Mouse (Mus musculus): ENCODE measurements at regions not wholly inside any gene's neighbourhood (a gene's known extent, or its start where the extent isn't known, plus 50 kb on each side); places are given as distances from the start of the nearest gene placed in this dataset.
"Not testable (repeated sequence)": the region's sequence is repeated elsewhere in the genome, so short reads cannot be mapped to it uniquely, and the experiment has no call there.

DNA sequence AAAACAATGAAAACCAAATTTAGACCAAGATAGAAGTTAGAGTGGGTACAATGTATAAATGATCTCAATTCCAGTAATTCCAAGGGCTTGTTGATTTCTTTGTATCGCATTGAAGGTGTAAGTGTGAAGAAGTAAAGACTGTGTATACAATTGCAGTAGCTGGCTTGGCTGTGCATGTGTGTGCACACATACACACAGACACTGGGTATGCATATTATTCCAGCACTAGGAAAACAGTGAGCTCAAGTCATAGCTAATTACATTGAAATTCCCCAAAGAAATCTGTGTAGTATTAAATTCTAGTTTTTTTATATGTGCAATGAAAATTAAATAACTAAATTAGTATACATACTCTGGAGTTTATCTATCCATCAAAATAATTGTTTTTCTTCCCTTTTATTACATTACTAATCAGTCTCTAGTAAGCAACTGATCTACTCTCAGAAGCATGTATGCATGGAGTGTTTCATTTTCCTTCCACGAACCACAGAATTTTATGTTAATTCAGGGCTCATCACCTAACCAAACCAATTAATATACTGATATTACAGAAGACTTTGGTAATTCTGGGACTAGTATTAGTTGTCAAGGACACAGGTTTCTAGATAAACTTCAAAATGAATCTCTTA is 56.5 kb downstream of the Gm8797 start:
- no peak for DNase-seq (ENCODE audit: low spot score)
- Histone ChIP-seq H3K27ac (no peak overlapping the region), H3K27me3 (ENCODE audit: insufficient read depth, poor library complexity, severe bottlenecking) (no peaks in the 10 kb centered on the region), H3K36me3 (no peaks in the 10 kb centered on the region), H3K9me3 (no peaks in the 10 kb centered on the region), H3K4me3 (no peak overlapping the region), H3K4me1 (no peaks in the 10 kb centered on the region)
- 81% methylated on average over 2 of the region's 2 CpGs for WGBS

DNA sequence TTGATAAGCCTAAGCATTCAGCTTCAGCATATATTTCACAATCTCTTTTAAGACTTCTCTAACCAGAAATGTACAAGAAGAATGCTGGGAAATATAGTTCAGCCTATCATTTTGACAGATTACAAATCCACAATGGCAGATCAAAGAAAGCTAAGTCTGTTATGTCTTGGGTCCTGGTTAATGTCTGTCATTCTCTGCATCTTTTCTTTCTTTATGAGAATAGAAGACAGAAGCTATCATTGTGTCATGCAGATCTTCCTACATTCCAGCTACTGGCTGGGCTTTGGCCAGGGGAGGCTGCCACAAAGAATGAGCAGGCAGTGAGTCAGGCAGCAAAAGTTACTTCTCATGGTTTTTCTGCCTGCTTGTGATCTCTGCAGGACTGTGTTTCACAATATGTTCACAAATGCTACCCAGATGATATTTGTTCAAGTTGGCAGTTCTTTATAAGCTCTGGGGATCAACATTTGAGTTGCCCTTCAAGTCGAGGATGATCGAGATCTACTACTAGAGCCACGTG is 60.5 kb downstream of the Gm8797 start:
- Histone ChIP-seq H3K36me3 (no peaks in the 10 kb centered on the region), H3K4me1 (no peaks in the 10 kb centered on the region), H3K27me3 (ENCODE audit: insufficient read depth, poor library complexity, severe bottlenecking) (no peaks in the 10 kb centered on the region), H3K4me3 (no peak overlapping the region), H3K9me3 (no peaks in the 10 kb centered on the region), H3K27ac (no peak overlapping the region)
- DNase-seq (ENCODE audit: low spot score), result no peak
- WGBS, result 85% methylated on average over 3 of the region's 3 CpGs

DNA sequence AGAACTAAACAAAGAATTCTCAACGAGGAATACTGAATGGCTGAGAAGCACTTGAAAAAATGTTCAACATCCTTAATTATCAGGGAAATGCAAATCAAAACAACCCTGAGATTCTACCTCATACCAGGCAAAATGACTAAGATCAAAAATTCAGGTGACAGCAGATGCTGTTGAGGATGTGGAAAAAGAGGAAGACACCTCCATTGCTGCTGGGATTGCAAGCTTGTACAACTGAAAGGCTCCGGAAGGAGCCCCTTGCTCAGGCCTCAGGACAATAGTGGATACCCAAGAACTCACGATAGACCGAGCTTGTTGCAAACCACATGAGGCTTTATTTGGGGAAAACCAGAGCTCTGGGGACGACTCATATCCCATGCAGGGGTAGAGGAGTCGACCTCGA is 69.6 kb downstream of the Gm8797 start:
- not testable (repeated sequence) for DNase-seq (ENCODE audit: low spot score); H3K4me1 ChIP-seq; H3K4me3 ChIP-seq; H3K9me3 ChIP-seq; H3K27me3 ChIP-seq (ENCODE audit: insufficient read depth, poor library complexity, severe bottlenecking); H3K36me3 ChIP-seq; H3K27ac ChIP-seq
- 83% methylated on average over 7 of the region's 7 CpGs for WGBS

DNA sequence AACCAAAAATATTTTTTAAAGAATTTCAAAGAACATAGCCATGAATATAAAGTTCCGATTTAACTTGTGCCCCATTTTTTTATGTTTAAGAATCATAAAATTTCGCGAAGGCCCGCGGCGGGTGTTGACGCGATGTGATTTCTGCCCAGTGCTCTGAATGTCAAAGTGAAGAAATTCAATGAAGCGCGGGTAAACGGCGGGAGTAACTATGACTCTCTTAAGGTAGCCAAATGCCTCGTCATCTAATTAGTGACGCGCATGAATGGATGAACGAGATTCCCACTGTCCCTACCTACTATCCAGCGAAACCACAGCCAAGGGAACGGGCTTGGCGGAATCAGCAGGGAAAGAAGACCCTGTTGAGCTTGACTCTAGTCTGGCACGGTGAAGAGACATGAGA is 109.6 kb downstream of the Gm8797 start:
- H3K36me3 ChIP-seq; H3K9me3 ChIP-seq; H3K4me3 ChIP-seq; H3K27ac ChIP-seq; H3K27me3 ChIP-seq (ENCODE audit: insufficient read depth, poor library complexity, severe bottlenecking); DNase-seq (ENCODE audit: low spot score); H3K4me1 ChIP-seq: not testable (repeated sequence)
- WGBS, result 26% methylated on average over 20 of the region's 20 CpGs

DNA sequence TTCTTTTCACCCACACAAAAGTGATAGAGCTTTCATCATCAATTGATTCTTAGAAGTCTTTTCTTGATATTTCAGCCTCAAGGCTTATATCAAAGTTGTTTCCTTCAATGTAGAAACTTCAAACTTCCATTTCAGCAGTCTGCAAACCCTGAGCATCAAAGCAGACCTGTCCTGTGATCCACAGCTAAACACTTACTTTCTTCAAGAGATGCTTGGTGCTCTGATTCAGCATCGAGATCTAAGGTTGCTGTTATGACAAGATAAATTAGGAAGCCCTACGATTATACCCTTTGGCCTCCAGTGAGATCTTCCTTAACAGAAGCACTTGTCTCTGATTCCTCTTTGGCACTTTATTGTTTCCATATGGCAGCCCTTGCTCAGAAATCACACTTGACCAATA is 119.8 kb downstream of the Gm8797 start:
- Histone ChIP-seq H3K27ac (no peak overlapping the region), H3K4me1 (no peaks in the 10 kb centered on the region), H3K27me3 (ENCODE audit: insufficient read depth, poor library complexity, severe bottlenecking) (no peaks in the 10 kb centered on the region), H3K4me3 (no peak overlapping the region), H3K36me3 (no peaks in the 10 kb centered on the region), H3K9me3 (no peaks in the 10 kb centered on the region)
- 76% methylated on average over 2 of the region's 2 CpGs for WGBS
- no peak for DNase-seq (ENCODE audit: low spot score)

DNA sequence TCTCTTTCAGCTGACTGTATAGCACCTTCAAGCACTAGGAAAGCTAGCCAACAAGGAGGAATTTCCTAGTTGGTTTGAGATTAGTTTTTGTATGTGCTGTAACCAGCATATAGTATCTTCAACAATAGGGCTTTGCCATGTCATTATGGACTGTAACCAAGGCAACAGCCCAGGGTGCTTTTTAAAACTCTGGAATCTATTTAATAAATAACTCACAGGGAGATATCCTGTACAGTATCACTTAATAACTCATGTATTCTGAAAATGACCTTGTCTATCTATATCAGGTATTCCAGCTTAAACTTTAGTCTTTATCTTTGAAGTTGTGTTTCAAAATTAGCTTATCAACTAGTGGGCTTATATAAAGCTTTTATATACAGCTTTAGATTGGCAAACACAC is 128.5 kb downstream of the Gm8797 start:
- H3K27ac ChIP-seq, result no peak overlapping the region
- no peaks in the 10 kb centered on the region for H3K9me3 ChIP-seq
- no peaks in the 10 kb centered on the region for H3K27me3 ChIP-seq (ENCODE audit: insufficient read depth, poor library complexity, severe bottlenecking)
- no peak for DNase-seq (ENCODE audit: low spot score)
- H3K4me1 ChIP-seq, result no peaks in the 10 kb centered on the region
- H3K36me3 ChIP-seq, result no peaks in the 10 kb centered on the region
- H3K4me3 ChIP-seq, result no peak overlapping the region

DNA sequence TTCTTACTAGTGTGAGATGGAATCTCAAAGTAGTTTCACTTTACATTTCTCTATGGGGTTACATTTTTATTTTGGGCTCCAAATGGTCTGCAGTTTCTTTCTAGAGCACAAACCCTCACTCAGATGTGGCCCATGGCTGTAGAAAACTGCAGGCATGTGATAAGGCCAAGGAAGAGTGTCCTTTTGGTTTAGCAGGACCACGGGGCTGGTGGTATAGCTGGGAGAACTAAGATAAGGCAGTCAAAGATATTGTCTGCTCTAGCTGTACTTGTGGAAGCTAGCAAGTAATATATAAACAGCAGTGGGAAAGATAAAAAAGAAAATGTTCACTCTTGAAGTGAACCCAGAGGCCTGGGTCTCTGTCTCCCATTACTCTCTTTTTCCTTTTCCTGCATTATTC is 166.9 kb downstream of the Gm8797 start:
- DNase-seq (ENCODE audit: low spot score), result peak; percentile 76
- Histone ChIP-seq H3K27ac (no peak overlapping the region), H3K4me1 (no peaks in the 10 kb centered on the region), H3K4me3 (no peak overlapping the region), H3K9me3 (no peaks in the 10 kb centered on the region), H3K36me3 (no peaks in the 10 kb centered on the region), H3K27me3 (ENCODE audit: insufficient read depth, poor library complexity, severe bottlenecking) (no peaks in the 10 kb centered on the region)
- 33% methylated on average over 1 of the region's 1 CpGs for WGBS

DNA sequence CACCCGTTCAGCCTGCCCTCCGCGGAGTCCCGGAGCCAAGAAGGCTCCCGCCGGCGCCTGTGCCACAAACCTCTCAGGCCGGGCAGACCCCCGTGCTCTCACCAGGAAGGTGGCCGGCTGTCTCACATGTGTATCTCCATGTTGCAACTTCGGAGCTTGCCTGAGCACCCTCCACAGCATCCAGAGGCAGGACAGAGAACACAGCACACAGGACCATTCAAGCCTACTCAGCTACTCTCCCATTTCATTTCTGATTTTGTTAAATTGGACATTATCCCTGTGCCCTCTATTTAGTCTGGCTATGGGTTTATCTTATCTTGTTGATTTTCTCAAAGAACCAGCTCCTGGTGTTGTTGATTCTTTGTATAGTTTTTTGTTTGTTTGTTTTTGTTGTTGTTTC is 199.6 kb downstream of the Gm8797 start:
- H3K9me3 ChIP-seq; H3K36me3 ChIP-seq; H3K4me1 ChIP-seq; H3K4me3 ChIP-seq; H3K27ac ChIP-seq; DNase-seq (ENCODE audit: low spot score); H3K27me3 ChIP-seq (ENCODE audit: insufficient read depth, poor library complexity, severe bottlenecking): not testable (repeated sequence)
- WGBS, result 83% methylated on average over 11 of the region's 11 CpGs

DNA sequence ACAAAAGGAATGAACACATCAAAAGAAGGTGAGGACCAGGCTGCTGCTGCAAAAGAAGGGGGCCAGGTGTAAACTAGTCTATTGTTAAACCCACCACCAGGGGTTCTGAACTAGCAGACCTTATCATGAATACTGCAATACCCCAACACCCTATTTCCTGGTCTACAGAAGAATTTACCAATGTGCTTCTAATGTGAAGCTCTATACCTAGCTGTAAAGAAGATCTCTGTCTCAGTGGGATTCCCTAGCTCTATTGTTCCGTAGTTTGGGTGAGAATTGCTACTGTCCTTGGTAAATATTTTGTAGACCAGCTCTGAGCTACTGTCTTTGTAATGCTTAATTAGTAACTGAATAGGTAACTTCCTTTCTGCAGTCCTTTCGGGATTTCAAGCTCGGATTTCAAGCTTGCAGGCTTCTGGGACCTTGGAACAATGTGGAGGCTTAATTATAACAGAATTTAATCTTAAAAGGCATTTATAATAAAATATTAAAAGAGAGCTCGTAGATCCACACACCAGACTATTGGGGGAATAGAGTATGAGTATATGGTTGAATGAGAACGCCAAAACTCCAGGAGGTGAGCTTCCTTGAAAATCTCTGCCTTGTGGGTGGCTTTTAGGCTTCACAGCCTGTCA is 238.5 kb downstream of the Gm8797 start:
- H3K27ac ChIP-seq; H3K4me3 ChIP-seq; DNase-seq (ENCODE audit: low spot score); H3K4me1 ChIP-seq; H3K36me3 ChIP-seq; H3K9me3 ChIP-seq; H3K27me3 ChIP-seq (ENCODE audit: insufficient read depth, poor library complexity, severe bottlenecking): not testable (repeated sequence)
- 78% methylated on average over 5 of the region's 5 CpGs for WGBS

DNA sequence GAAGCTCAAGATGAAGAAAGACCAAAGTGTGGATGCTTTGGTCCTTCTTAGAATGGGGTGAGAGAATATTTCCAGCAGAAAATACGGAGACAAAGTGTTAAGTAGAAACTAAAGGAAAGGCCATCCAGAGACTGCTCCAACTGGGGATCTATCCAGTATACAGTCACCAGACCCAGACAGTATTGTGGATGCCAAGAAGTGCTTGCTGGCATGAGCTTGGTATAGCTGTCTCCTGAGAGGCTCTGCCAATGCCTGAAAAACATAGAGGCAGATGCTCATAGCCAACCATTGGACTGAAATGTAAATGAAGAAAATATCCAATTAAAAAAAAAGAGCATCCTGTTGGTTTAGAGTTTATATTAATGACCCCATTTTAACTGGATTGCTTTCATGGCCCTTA is 253.8 kb downstream of the Gm8797 start:
- 80% methylated on average over 1 of the region's 1 CpGs for WGBS
- DNase-seq (ENCODE audit: low spot score), result no peak
- H3K4me1 ChIP-seq, result no peaks in the 10 kb centered on the region
- H3K4me3 ChIP-seq, result no peak overlapping the region
- H3K9me3 ChIP-seq, result no peaks in the 10 kb centered on the region
- no peak overlapping the region for H3K27ac ChIP-seq
- no peaks in the 10 kb centered on the region for H3K27me3 ChIP-seq (ENCODE audit: insufficient read depth, poor library complexity, severe bottlenecking)
- H3K36me3 ChIP-seq, result no peaks in the 10 kb centered on the region

DNA sequence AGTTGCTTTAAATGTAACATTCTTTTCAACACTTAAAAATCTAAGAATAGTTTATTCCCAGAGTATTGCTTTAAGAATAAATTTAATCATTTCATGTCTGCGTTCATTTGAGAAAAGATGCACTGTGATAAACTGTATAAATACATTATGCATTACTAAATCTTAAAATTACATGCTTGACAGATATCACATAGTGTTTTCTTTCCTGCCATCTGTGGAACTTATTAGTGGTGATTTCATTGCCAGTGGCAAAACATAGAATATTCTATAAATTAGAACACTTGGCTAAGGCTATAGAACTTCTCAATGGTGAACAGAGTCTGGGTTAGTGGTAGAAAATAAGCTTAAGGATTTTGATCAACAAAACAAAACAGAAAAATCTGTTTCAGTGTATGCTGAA is 268.1 kb downstream of the Gm8797 start:
- Histone ChIP-seq H3K27me3 (ENCODE audit: insufficient read depth, poor library complexity, severe bottlenecking) (no peaks in the 10 kb centered on the region), H3K4me3 (no peak overlapping the region), H3K27ac (no peak overlapping the region), H3K4me1 (no peaks in the 10 kb centered on the region), H3K9me3 (no peaks in the 10 kb centered on the region), H3K36me3 (no peaks in the 10 kb centered on the region)
- no peak for DNase-seq (ENCODE audit: low spot score)
- 75% methylated on average over 1 of the region's 1 CpGs for WGBS

DNA sequence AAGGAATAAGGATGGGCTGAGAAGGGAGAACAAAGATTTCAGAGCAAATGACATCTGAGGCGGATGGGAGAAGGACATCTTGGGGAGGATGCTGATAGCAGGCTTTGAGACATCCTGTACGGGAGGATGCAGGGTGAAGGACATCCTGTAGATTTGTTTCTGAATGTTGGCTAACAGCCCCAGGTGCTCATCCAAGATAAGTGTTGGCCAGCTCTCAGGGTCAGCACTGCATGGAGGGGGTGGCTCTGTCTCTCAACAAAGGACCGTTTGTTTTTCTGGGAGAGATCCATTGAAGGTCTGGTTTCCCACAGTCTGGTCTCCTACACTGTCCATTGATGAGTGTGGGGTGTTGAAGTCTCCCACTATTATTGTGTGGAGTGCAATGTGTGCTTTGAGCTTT is 290.7 kb downstream of the Gm8797 start:
- H3K36me3 ChIP-seq; H3K4me3 ChIP-seq; H3K27ac ChIP-seq; H3K27me3 ChIP-seq (ENCODE audit: insufficient read depth, poor library complexity, severe bottlenecking); DNase-seq (ENCODE audit: low spot score); H3K4me1 ChIP-seq; H3K9me3 ChIP-seq: not testable (repeated sequence)
- WGBS, result 68% methylated on average over 3 of the region's 3 CpGs

DNA sequence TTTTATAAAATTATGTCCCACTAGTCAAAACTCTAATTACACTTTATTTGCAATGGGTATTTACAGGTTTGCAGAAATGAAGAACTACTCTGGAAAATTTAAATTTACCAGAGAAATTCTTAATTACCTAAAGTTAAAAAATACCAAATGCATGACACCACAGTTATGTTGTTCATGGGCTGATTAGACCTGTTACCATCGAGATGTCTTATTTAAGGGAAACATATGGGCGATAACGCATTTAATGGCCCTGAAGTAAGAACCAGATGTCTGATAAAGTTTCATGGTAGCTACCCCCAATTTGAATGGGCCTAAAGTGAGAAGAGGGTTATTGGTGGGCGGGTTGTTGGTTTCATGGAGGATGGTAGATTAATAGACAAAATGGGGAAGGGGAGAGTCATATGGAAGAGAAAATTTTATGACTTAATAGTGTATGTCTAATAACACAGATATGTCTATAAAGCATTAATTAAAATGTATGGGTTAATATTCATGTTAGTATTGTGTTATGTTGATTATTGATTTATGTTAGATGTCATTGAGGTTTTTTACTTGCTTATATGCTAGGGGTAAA is 299.0 kb downstream of the Gm8797 start:
- Histone ChIP-seq H3K27ac (no peak overlapping the region), H3K27me3 (ENCODE audit: insufficient read depth, poor library complexity, severe bottlenecking) (no peaks in the 10 kb centered on the region), H3K36me3 (no peaks in the 10 kb centered on the region), H3K4me3 (no peak overlapping the region), H3K4me1 (no peaks in the 10 kb centered on the region), H3K9me3 (no peaks in the 10 kb centered on the region)
- DNase-seq (ENCODE audit: low spot score), result no peak
- 84% methylated on average over 4 of the region's 4 CpGs for WGBS

DNA sequence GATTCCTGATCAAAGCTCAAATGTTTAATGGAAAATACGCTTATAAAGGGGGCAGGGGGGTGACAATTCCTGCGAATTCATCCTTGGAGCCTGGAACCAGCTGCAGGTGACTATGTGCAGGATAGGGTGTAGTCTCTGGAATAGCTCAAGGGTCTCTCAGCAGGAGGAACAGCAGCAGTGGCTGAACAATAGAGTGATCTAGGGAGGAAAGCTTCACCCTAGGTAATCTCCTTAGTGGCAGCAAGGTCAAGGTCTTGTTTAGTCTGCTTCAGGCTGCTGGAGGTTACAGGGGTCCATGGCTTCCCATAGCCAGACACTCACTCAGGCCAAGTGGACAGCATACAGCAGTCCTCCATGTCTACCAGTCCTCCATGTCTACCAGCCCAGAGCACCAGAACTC is 301.3 kb downstream of the Gm8797 start:
- Histone ChIP-seq H3K27me3 (ENCODE audit: insufficient read depth, poor library complexity, severe bottlenecking) (no peaks in the 10 kb centered on the region), H3K4me1 (no peaks in the 10 kb centered on the region), H3K27ac (no peak overlapping the region), H3K9me3 (no peaks in the 10 kb centered on the region), H3K4me3 (no peak overlapping the region), H3K36me3 (no peaks in the 10 kb centered on the region)
- DNase-seq (ENCODE audit: low spot score), result no peak
- WGBS, result 72% methylated on average over 2 of the region's 2 CpGs
